Mouse (Mus musculus) testis, adult 2 months (tissue): ENCODE measurements around the gene Nhs. TPM values are rescaled to one million over a fixed set of nuclear protein-coding genes. Genes with fewer than 3 reads are reported as not detected.
A peak's percentile ranks its signal among the peaks of the same experiment; 100 is the strongest.

Experiments used
- H3K27ac ChIP-seq: fragments of 200-500 bp; 2 replicates; pipeline ENCODE4 v1.5.1; 2012; ENCODE audit warnings: low read depth, low read length; ENCODE audit not compliant: control insufficient read depth, insufficient read depth
- H3K27me3 ChIP-seq: fragments of 200-500 bp; 2 replicates; pipeline ENCODE4 v1.6.1; 2012; ENCODE audit warnings: mild to moderate bottlenecking, low read length, moderate library complexity; ENCODE audit not compliant: control insufficient read depth, insufficient read depth
- H3K36me3 ChIP-seq: fragments of 200-500 bp; 2 replicates; pipeline ENCODE4 v1.6.1; 2012; ENCODE audit warnings: mild to moderate bottlenecking, low read length; ENCODE audit not compliant: control insufficient read depth, insufficient read depth
- H3K4me1 ChIP-seq: fragments of 200-500 bp; 2 replicates; pipeline ENCODE4 v1.6.1; 2012; ENCODE audit warnings: low read length; ENCODE audit not compliant: control insufficient read depth, insufficient read depth
- H3K4me3 ChIP-seq: fragments of 200-500 bp; 2 replicates; pipeline ENCODE4 v1.5.1; 2012; ENCODE audit warnings: low read depth, mild to moderate bottlenecking, low read length, moderate library complexity, mixed read lengths; ENCODE audit not compliant: control insufficient read depth
- CTCF ChIP-seq: fragments of 200-500 bp; IDR thresholded peaks from 2 replicates; pipeline ENCODE4 v1.5.1; 2012; ENCODE audit warnings: low read depth, mild to moderate bottlenecking, inconsistent platforms, low read length, moderate library complexity; ENCODE audit not compliant: control insufficient read depth, insufficient read depth, insufficient replicate concordance
- POLR2A ChIP-seq: fragments of 200-500 bp; IDR thresholded peaks from 2 replicates; pipeline ENCODE4 v1.6.1; 2012; ENCODE audit warnings: low read depth, mild to moderate bottlenecking, inconsistent platforms, low read length, moderate library complexity; ENCODE audit not compliant: control insufficient read depth
- polyA plus RNA-seq: library from polyadenylated mRNA; depleted of rRNA; stranded (reverse); fragments of >200 nt; gene quantifications from 2 replicates; pipeline ENCODE4 v1.2.3, GENCODE M21; 2012; rRNA removed

Gene Nhs
- polyA plus RNA-seq, result 0.24 and 0.51 TPM in 2 replicates

GRCm38 (mm10) chrX:162159637-162160611, at the start of gene Nhs:
Gene Nhs, minus strand, starts transcription at chrX:162159730.
- Histone ChIP-seq H3K36me3 (no peaks in the 10 kb centered on the region), H3K4me1 (peaks cover 11% of the 10 kb centered on the region), H3K27me3 (no peaks in the 10 kb centered on the region), H3K27ac (no peak within 1 kb of the TSS; the same call in 1 of the 2 replicates), H3K4me3 (peak within 1 kb of the TSS; percentile 72)
- TF ChIP-seq CTCF (no peak), POLR2A (no peak)

- TF ChIP-seq CTCF, result no peak
- H3K4me3 ChIP-seq, result no peak overlapping the region
- no peak overlapping the region for H3K27ac ChIP-seq
- no peaks in the 10 kb centered on the region for H3K36me3 ChIP-seq
- no peaks in the 10 kb centered on the region for H3K27me3 ChIP-seq
- no peaks in the 10 kb centered on the region for H3K4me1 ChIP-seq
Measured at GRCm38 (mm10) chrX:162206350-162206884, 46.9 kb upstream of the Nhs start.

GRCm38 (mm10) chrX:162158743-162159636, 540 bp downstream of the Nhs start:
- Histone ChIP-seq H3K27me3 (no peaks in the 10 kb centered on the region), H3K4me1 (peaks cover 11% of the 10 kb centered on the region), H3K36me3 (no peaks in the 10 kb centered on the region), H3K4me3 (peak overlapping the region; percentile 72), H3K27ac (no peak overlapping the region; the same call in 1 of the 2 replicates)
- TF ChIP-seq POLR2A (no peak), CTCF (no peak)

DNA sequence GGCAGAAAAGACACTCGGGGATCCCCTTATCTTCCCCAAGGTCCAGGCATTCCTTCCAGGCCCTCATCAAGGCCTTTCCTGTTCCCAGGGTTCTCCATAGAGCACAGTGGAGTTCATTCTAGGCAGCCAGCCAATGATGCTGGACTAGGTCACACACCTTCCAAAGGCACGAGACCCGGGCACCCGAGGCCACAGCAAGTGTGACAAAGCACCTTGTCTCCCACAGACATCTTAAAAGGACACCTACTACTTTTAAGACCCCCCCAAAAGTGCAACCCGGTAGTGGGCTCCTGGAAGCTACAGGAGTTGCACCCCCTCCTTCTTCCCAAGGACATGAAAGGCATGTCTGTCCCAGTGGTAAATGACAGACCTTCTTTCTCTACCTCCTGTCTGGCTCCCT, 1.4 kb downstream of the Nhs start:
- no peak overlapping the region for H3K27ac ChIP-seq
- H3K27me3 ChIP-seq, result no peaks in the 10 kb centered on the region

GRCm38 (mm10) chrX:162137807-162138206, 21.7 kb downstream of the Nhs start:
- TF ChIP-seq POLR2A, result no peak
- no peak for TF ChIP-seq CTCF
- H3K36me3 ChIP-seq, result no peaks in the 10 kb centered on the region
- H3K4me3 ChIP-seq, result no peak overlapping the region
- no peaks in the 10 kb centered on the region for H3K27me3 ChIP-seq
- no peaks in the 10 kb centered on the region for H3K4me1 ChIP-seq
- no peak overlapping the region for H3K27ac ChIP-seq

More for the DNA sequence above, 1.4 kb downstream of the Nhs start:
- no peak for TF ChIP-seq CTCF
- TF ChIP-seq POLR2A, result no peak
- H3K4me1 ChIP-seq, result peaks cover 11% of the 10 kb centered on the region
- peak overlapping the region; percentile 72; the same call in 1 of the 2 replicates for H3K4me3 ChIP-seq
- H3K36me3 ChIP-seq, result no peaks in the 10 kb centered on the region

DNA sequence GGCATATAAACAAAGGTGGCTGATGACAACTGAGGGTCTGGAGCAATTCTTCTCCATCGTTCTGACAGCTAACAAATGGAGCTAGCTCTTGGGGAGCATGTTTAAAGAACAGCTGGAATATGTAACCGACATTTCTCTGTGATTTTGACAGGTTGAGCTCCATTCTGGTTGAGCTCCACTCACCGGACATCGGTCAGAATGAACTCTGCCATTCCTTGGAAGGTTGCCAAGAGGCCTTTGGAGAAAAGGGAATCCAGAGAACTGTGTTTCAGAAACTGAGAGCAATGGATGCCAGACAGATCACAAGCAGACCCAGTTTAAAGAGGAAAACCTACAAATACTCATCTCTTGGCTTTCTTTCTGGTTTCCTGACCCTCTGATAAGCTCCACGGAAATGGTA, 46.3 kb downstream of the Nhs start:
- Histone ChIP-seq H3K4me3 (no peak overlapping the region), H3K27ac (no peak overlapping the region), H3K27me3 (no peaks in the 10 kb centered on the region), H3K36me3 (no peaks in the 10 kb centered on the region), H3K4me1 (no peaks in the 10 kb centered on the region)
- TF ChIP-seq POLR2A, result no peak
- TF ChIP-seq CTCF, result no peak

- H3K4me3 ChIP-seq, result no peak overlapping the region
- TF ChIP-seq CTCF (no peak), POLR2A (no peak)
- no peaks in the 10 kb centered on the region for H3K36me3 ChIP-seq
- no peaks in the 10 kb centered on the region for H3K4me1 ChIP-seq
- H3K27me3 ChIP-seq, result no peaks in the 10 kb centered on the region
- H3K27ac ChIP-seq, result no peak overlapping the region
Measured at GRCm38 (mm10) chrX:162102802-162103434, 56.6 kb downstream of the Nhs start.
